8 mouse cellular contexts compared by ENCODE assay signal in the genomic region with DNA sequence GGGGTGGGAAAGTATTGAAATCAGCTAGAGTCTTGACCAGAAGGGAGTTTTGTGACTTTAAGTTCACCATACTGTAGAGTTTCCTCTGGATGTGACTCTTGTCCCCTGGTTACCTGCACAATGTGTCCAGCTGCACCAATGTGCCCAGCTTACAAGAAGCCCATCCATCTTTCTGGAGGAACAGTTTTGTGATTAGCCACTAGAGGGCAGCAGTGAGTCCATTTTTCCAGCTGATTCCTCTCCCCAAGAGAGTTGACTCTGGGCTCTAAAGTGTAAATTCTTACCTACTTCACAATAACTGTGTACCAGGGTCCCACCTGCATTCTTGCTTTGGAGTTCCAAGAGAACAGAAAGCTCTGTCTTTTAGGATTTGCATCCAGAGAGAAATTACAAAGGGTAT.
DNase-seq lines count a peak whose midpoint lies in the region; ATAC-seq and TF ChIP-seq lines count a peak whose summit lies in the region.

No protein-coding gene starts in this region.

- H3K4me2 ChIP-seq in embryonic facial prominence, embryonic 11.5 days (ENCODE audit: low read depth, low read length), result no peak overlapping the region

- no peak overlapping the region for H3K4me3 ChIP-seq in gastrocnemius, adult 2 months
- H3K4me3 ChIP-seq in bone marrow, adult 2 months (replicated peaks; ENCODE audit: control insufficient read depth, low read depth, low read length), result no peak overlapping the region
- H3K4me3 ChIP-seq in embryonic facial prominence, embryonic 11.5 days (ENCODE audit: low read depth, low read length), result no peak overlapping the region

- intact Hi-C loops in gastrocnemius, adult 2 months (cut with DNase I), result loop anchor here (5.0 kb wide), 2 partner anchors 87 to 237 kb away; no protein-coding TSS in a partner anchor
- intact Hi-C loops in gastrocnemius, postnatal 36 days (cut with DNase I), result no loop called here

- no peaks in the 10 kb centered on the region for H3K27me3 ChIP-seq in embryonic facial prominence, embryonic 11.5 days (ENCODE audit: control insufficient read depth, insufficient read depth, low read length)

- no peaks in the 10 kb centered on the region for H3K9me3 ChIP-seq in embryonic facial prominence, embryonic 11.5 days (replicated peaks; ENCODE audit: control insufficient read depth, low read length)

- ATAC-seq in embryonic facial prominence, embryonic 11.5 days (replicated peaks; ENCODE audit: insufficient number of reproducible peaks, low FRiP score, low TSS enrichment, low read depth), result no peak

- no peak overlapping the region for H3K27ac ChIP-seq in gastrocnemius, adult 2 months
- H3K27ac ChIP-seq in bone marrow, adult 2 months (ENCODE audit: control insufficient read depth, insufficient read depth, low read depth, low read length, poor library complexity), result no peak overlapping the region
- H3K27ac ChIP-seq in embryonic facial prominence, embryonic 11.5 days (replicated peaks; ENCODE audit: low read depth, low read length), result no peak overlapping the region

- H3K9ac ChIP-seq in embryonic facial prominence, embryonic 11.5 days (replicated peaks; ENCODE audit: low read length), result no peak overlapping the region

- peak; percentile 38 for DNase-seq in gastrocnemius, adult 2 months
- no peak for DNase-seq in gastrocnemius, postnatal 36 days
- DNase-seq in A20 (ENCODE audit: low read depth, low spot score), result peak; percentile 48
- peak; percentile 79 for DNase-seq in embryonic facial prominence, embryonic 11.5 days (ENCODE audit: low spot score)
- DNase-seq in layer of hippocampus, adult 8-10 months (ENCODE audit: low spot score in 2 of 2), result peak; percentile 31 to 63
- peak; percentile 66 for DNase-seq in lung, postnatal 14 days
- DNase-seq in testis, postnatal 14 days (ENCODE audit: low spot score), result peak; percentile 12

- H3K4me1 ChIP-seq in bone marrow, adult 2 months (ENCODE audit: control insufficient read depth, insufficient read depth, low read length), result no peaks in the 10 kb centered on the region
- no peaks in the 10 kb centered on the region; the same call in 1 of the 2 replicates for H3K4me1 ChIP-seq in embryonic facial prominence, embryonic 11.5 days (ENCODE audit: control insufficient read depth, insufficient read depth, low read length)

- no peaks in the 10 kb centered on the region for H3K36me3 ChIP-seq in embryonic facial prominence, embryonic 11.5 days (replicated peaks; ENCODE audit: control insufficient read depth, insufficient read depth, low read depth, low read length)

- no peak for TF ChIP-seq POLR2A in bone marrow, adult 2 months (IDR thresholded peaks at IDR 0.05; ENCODE audit: borderline replicate concordance, control insufficient read depth, low read depth, low read length)

- TF ChIP-seq CTCF in gastrocnemius, adult 2 months (IDR thresholded peaks at IDR 0.05), result peak; percentile 80
- TF ChIP-seq CTCF in bone marrow, adult 2 months (IDR thresholded peaks at IDR 0.05; ENCODE audit: control insufficient read depth, insufficient read depth, low read length), result peak; percentile 11; the same call in 1 of the 2 replicates

Comparison
In these comparisons a context has a peak if more than half of its experiments do, and no peak if none do; other contexts are left out.
1. DNase-seq: peak in gastrocnemius, adult 2 months (single experiment), A20 (single experiment), embryonic facial prominence, embryonic 11.5 days (single experiment), layer of hippocampus, adult 8-10 months (2 of 2), lung, postnatal 14 days (single experiment) and testis, postnatal 14 days (single experiment); none in gastrocnemius, postnatal 36 days (0 of 2).